Mouse (Mus musculus) lung, postnatal 0 days (tissue): ENCODE data around the gene Gm9918. TPM values are rescaled to one million over a fixed set of nuclear protein-coding genes. Genes with fewer than 3 reads are reported as not detected.
"Not testable (repeated sequence)": the region's sequence is repeated elsewhere in the genome, so short reads cannot be mapped to it uniquely, and the experiment has no call there.

Experiments used
- ATAC-seq: fragments of 200-750 bp; cut with Nextera tagmentation; 2 replicates; pipeline ENCODE4 v1.8.0; 2017; ENCODE audit warnings: moderate library complexity
- DNase-seq: peaks from one replicate; pipeline ENCODE4 v3.0.0-alpha.2; 2016; ENCODE audit warnings: low spot score
- H3K27ac ChIP-seq: fragments of 300-500 bp; sonication (generic); 2 replicates; pipeline ENCODE4 v1.5.1; 2014; ENCODE audit warnings: antibody characterized with exemption, mild to moderate bottlenecking, low read length, mixed read lengths
- H3K27me3 ChIP-seq: fragments of 300-500 bp; sonication (generic); replicated peaks from 2 replicates; pipeline ENCODE4 v1.6.1; 2014; ENCODE audit warnings: low read length, mixed read lengths; ENCODE audit not compliant: insufficient read depth
- H3K36me3 ChIP-seq: fragments of 300-500 bp; sonication (generic); 2 replicates; pipeline ENCODE4 v1.6.1; 2014; ENCODE audit warnings: low read length, mixed read lengths; ENCODE audit not compliant: insufficient read depth
- H3K4me1 ChIP-seq: fragments of 300-500 bp; sonication (generic); 2 replicates; pipeline ENCODE4 v1.6.1; 2014; ENCODE audit warnings: antibody characterized with exemption, low read depth, low read length, mixed read lengths; ENCODE audit not compliant: insufficient read depth
- H3K4me2 ChIP-seq: fragments of 300-500 bp; sonication (generic); replicated peaks from 2 replicates; pipeline ENCODE4 v1.6.1; 2014; ENCODE audit warnings: low read depth, mild to moderate bottlenecking, low read length, moderate library complexity, mixed read lengths
- H3K4me3 ChIP-seq: fragments of 300-500 bp; sonication (generic); 2 replicates; pipeline ENCODE4 v1.5.1; 2014; ENCODE audit warnings: low read depth, low read length
- H3K9ac ChIP-seq: fragments of 300-500 bp; sonication (generic); replicated peaks from 2 replicates; pipeline ENCODE4 v1.6.1; 2014; ENCODE audit warnings: low read depth, mild to moderate bottlenecking
- H3K9me3 ChIP-seq: fragments of 300-500 bp; sonication (generic); 2 replicates; pipeline ENCODE4 v1.6.1; 2016; ENCODE audit warnings: low read length, mixed read lengths
- CTCF ChIP-seq: IDR thresholded peaks from 2 replicates; pipeline ENCODE4 v1.5.1; 2016; ENCODE audit warnings: antibody characterized with exemption, mild to moderate bottlenecking
- EP300 ChIP-seq: IDR thresholded peaks from 2 replicates; pipeline ENCODE4 v1.6.1; 2016; ENCODE audit warnings: antibody characterized with exemption, mild to moderate bottlenecking, control low read depth
- WGBS: fragments of 180-500 bp; shearing (Covaris S2); extraction: QIAGEN DNeasy Blood & Tissue Kit; methylation state at CpG from one replicate; pipeline ENCODE4 v1.1.7; 2014; 5-methylcytosine and 5-hydroxymethylcytosine counted together
- polyA plus RNA-seq: library from polyadenylated mRNA; unstranded; fragments of >200 nt; fragmentation: Nextera tagmentation; extraction: Ambion mirVana; gene quantifications from 2 replicates; pipeline ENCODE4 v1.2.1, GENCODE M21; 2015

Gene Gm9918
- polyA plus RNA-seq: 0.13 and 0.36 TPM in 2 replicates

DNA sequence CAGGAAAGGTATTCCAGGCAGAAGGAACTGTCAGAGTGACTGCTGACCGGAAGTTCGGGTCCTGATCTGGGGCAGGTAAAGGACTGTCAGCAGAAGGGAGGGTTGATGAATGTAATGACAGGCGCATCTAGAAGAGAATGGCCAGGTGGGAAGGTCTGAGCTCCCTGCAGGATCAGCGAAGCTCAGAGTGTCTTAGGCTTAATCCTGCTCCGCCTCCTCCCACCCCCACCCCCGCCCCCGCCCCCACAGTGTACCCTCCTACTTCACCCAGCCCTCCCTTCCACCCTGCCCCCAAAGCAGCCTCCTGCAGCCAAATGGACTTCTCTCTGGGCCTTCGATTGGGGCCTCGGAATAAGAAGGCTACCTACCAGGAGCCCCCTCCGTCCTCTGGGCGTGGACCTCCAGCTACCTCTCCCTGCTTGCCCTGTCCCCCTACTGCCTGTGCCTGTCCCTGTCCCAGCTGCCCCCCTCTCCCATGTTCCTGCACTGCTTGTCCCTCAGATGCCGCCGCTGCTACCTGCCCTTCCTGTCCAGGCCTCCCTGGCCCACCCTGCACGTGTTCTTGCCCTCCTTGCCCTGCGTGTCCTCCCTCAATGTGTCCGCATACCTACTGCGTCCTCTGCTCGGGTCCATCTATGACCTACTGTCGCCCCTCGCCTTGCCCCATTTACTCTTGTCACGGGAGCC lies at the start of gene Gm9918:
Gene Gm9918 (plus strand): TSS at position 290 of the 687 bp plus-strand sequence.
- no peaks in the 10 kb centered on the region for H3K9me3 ChIP-seq
- peak within 1 kb of the TSS; percentile 44 for H3K4me2 ChIP-seq
- DNase-seq (no peak), ATAC-seq (peak; percentile 33; the same call in 1 of the 2 replicates)
- TF ChIP-seq CTCF: no peak
- TF ChIP-seq EP300: no peak
- no peak within 1 kb of the TSS for H3K27ac ChIP-seq
- no peak within 1 kb of the TSS for H3K4me3 ChIP-seq
- no peaks in the 10 kb centered on the region for H3K36me3 ChIP-seq
- no peak within 1 kb of the TSS for H3K9ac ChIP-seq
- no peaks in the 10 kb centered on the region for H3K27me3 ChIP-seq
- 20% methylated on average over 20 of the region's 21 CpGs for WGBS
- H3K4me1 ChIP-seq: peaks cover 4% of the 10 kb centered on the region; the same call in 1 of the 2 replicates

- no peaks in the 10 kb centered on the region for H3K9me3 ChIP-seq
- no peak overlapping the region for H3K4me3 ChIP-seq
- no peak overlapping the region for H3K9ac ChIP-seq
- 53% methylated on average over 10 of the region's 10 CpGs for WGBS
- peaks cover 4% of the 10 kb centered on the region; the same call in 1 of the 2 replicates for H3K4me1 ChIP-seq
- no peak overlapping the region for H3K4me2 ChIP-seq
- no peaks in the 10 kb centered on the region for H3K36me3 ChIP-seq
- DNase-seq: no peak
- ATAC-seq: no peak
- H3K27ac ChIP-seq: no peak overlapping the region
- peaks cover 10% of the 10 kb centered on the region for H3K27me3 ChIP-seq
- TF ChIP-seq CTCF: peak; percentile 32
- TF ChIP-seq EP300: no peak
Measured at GRCm38 (mm10) chr15:102222386-102222785, 48.0 kb upstream of the Gm9918 start.

- WGBS: 3% methylated on average over 42 of the region's 43 CpGs
- TF ChIP-seq CTCF (peak; percentile 89), EP300 (no peak)
- Histone ChIP-seq H3K27me3 (peaks cover 10% of the 10 kb centered on the region), H3K36me3 (no peaks in the 10 kb centered on the region), H3K4me3 (peak overlapping the region; percentile 37), H3K27ac (no peak overlapping the region), H3K9ac (peak overlapping the region; percentile 16; the same call in 1 of the 2 replicates), H3K4me2 (peak overlapping the region; percentile 83), H3K4me1 (peaks cover 4% of the 10 kb centered on the region; the same call in 1 of the 2 replicates), H3K9me3 (no peaks in the 10 kb centered on the region)
- DNase-seq (peak; percentile 87), ATAC-seq (peak; percentile 91)
Measured at GRCm38 (mm10) chr15:102224186-102224991, 46.0 kb upstream of the Gm9918 start.

GRCm38 (mm10) chr15:102224992-102225617 lies 45.3 kb upstream of the Gm9918 start:
- Histone ChIP-seq H3K27ac (no peak overlapping the region), H3K4me3 (peak overlapping the region; percentile 37), H3K4me1 (peaks cover 4% of the 10 kb centered on the region; the same call in 1 of the 2 replicates), H3K9me3 (no peaks in the 10 kb centered on the region), H3K9ac (peak overlapping the region; percentile 16; the same call in 1 of the 2 replicates), H3K27me3 (peaks cover 10% of the 10 kb centered on the region), H3K4me2 (peak overlapping the region; percentile 83), H3K36me3 (no peaks in the 10 kb centered on the region)
- 10% methylated on average over 21 of the region's 21 CpGs for WGBS
- no peak for ATAC-seq
- TF ChIP-seq EP300: no peak
- no peak for TF ChIP-seq CTCF
- DNase-seq: no peak

- not testable (repeated sequence) for H3K4me1 ChIP-seq
- 70% methylated on average over 6 of the region's 6 CpGs for WGBS
Measured at GRCm38 (mm10) chr15:102225619-102226018, 44.7 kb upstream of the Gm9918 start.

More at GRCm38 (mm10) chr15:102225619-102226018, 44.7 kb upstream of the Gm9918 start:
- not testable (repeated sequence) for ATAC-seq, H3K27me3 ChIP-seq, DNase-seq, H3K9ac ChIP-seq, H3K27ac ChIP-seq, H3K4me3 ChIP-seq, H3K4me2 ChIP-seq, H3K36me3 ChIP-seq, H3K9me3 ChIP-seq
